Mouse (Mus musculus) embryonic facial prominence, embryonic 11.5 days (tissue): Measurements from ENCODE around the gene 4930469K13Rik. TPM values are rescaled to one million over a fixed set of nuclear protein-coding genes. Genes with fewer than 3 reads are reported as not detected.

Source experiments
- ATAC-seq: fragments of 200-750 bp; cut with Nextera tagmentation; replicated peaks from 2 replicates; pipeline ENCODE4 v1.8.0; 2017; ENCODE audit warnings: low read depth; ENCODE audit not compliant: insufficient number of reproducible peaks, low FRiP score, low TSS enrichment
- DNase-seq: peaks from one replicate; pipeline ENCODE4 v3.0.0-alpha.2; 2015; ENCODE audit warnings: low spot score
- H3K27ac ChIP-seq: fragments of 300-500 bp; sonication (generic); replicated peaks from 2 replicates; pipeline ENCODE4 v1.5.1; 2014; ENCODE audit warnings: mild to moderate bottlenecking, low read depth, low read length, control low read depth
- H3K27me3 ChIP-seq: fragments of 300-500 bp; sonication (generic); 2 replicates; pipeline ENCODE4 v1.6.1; 2014; ENCODE audit warnings: mild to moderate bottlenecking, low read length, moderate library complexity, mixed read lengths; ENCODE audit not compliant: control insufficient read depth, insufficient read depth
- H3K36me3 ChIP-seq: fragments of 300-500 bp; sonication (generic); replicated peaks from 2 replicates; pipeline ENCODE4 v1.6.1; 2014; ENCODE audit warnings: low read depth, mild to moderate bottlenecking, low read length, moderate library complexity, mixed read lengths; ENCODE audit not compliant: control insufficient read depth, insufficient read depth
- H3K4me1 ChIP-seq: fragments of 300-500 bp; sonication (generic); 2 replicates; pipeline ENCODE4 v1.6.1; 2014; ENCODE audit warnings: low read length, mixed read lengths; ENCODE audit not compliant: control insufficient read depth, insufficient read depth
- H3K4me2 ChIP-seq: fragments of 300-500 bp; sonication (generic); 2 replicates; pipeline ENCODE4 v1.6.1; 2014; ENCODE audit warnings: low read depth, mild to moderate bottlenecking, control low read depth, low read length, moderate library complexity
- H3K4me3 ChIP-seq: fragments of 300-500 bp; sonication (generic); 2 replicates; pipeline ENCODE4 v1.5.1; 2014; ENCODE audit warnings: low read depth, low read length, control low read depth
- H3K9ac ChIP-seq: fragments of 300-500 bp; sonication (generic); replicated peaks from 2 replicates; pipeline ENCODE4 v1.6.1; 2014; ENCODE audit warnings: mild to moderate bottlenecking, control low read depth, low read length
- H3K9me3 ChIP-seq: fragments of 300-500 bp; sonication (generic); replicated peaks from 2 replicates; pipeline ENCODE4 v1.6.1; 2016; ENCODE audit warnings: mild to moderate bottlenecking, low read length, inconsistent platforms, mixed read lengths; ENCODE audit not compliant: control insufficient read depth
- WGBS: fragments of 180-500 bp; shearing (Covaris S2); extraction: QIAGEN DNeasy Blood & Tissue Kit; methylation state at CpG from one replicate; pipeline ENCODE4 v1.1.7; 2014; 5-methylcytosine and 5-hydroxymethylcytosine counted together
- polyA plus RNA-seq: library from polyadenylated mRNA; unstranded; fragments of >200 nt; fragmentation: Nextera tagmentation; extraction: Ambion mirVana; gene quantifications from 2 replicates; pipeline ENCODE4 v1.2.1, GENCODE M21; 2014

4930469K13Rik gene
- polyA plus RNA-seq, 1 experiment from 2014 or later = not detected

- 85% methylated on average over 5 of the region's 5 CpGs for WGBS
- Histone ChIP-seq H3K27me3 (no peaks in the 10 kb centered on the region), H3K9ac (no peak overlapping the region), H3K27ac (no peak overlapping the region), H3K4me2 (no peak overlapping the region), H3K36me3 (no peaks in the 10 kb centered on the region), H3K4me3 (no peak overlapping the region), H3K4me1 (no peaks in the 10 kb centered on the region), H3K9me3 (no peaks in the 10 kb centered on the region)
- DNase-seq = no peak
- no peak for ATAC-seq
These were observed 50.8 kb downstream of the 4930469K13Rik start for GRCm38 (mm10) chr11:34047542-34047937.

DNA sequence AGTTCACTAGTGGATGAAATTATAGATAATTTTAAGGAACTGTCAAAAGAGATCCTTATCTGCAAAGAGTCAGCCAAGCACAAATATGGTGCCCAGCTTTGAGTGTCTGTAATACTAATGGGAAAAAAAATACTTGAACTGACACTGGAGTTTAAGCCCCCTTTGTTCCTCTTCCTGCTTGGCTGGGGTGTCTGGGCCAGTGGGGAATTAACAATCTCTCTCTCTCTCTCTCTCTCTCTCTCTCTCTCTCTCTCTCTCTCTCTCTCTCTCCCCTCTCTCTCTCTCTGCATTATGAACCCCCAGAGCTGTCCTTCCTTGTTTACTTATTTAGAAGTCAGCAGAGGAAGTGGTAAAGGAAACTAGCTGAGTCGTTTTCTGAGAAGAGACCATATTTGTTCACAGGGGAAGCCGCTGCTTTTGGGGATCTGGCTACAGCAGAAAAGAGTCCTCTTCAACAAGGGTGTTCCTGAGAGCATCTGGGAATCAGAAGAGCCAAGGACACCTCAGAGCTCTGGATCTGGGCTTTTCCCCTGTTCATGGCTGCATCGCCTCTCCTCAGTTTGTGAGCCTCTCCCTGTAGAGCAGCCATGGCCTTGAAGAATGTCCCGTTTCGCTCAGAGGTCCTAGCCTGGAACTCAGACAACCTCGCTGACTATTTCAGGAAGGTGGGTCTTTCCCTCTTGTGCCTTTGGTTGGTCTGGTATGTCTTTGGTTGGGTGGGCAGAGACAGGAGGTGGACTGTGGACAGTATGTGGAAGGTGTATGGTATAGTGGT, 51.4 kb downstream of the 4930469K13Rik start, which contains the start of gene Lcp2:
TSS of gene Lcp2 (plus strand) at position 154 of the 775 bp plus-strand sequence.
- no peak within 1 kb of the TSS for H3K4me2 ChIP-seq

GRCm38 (mm10) chr11:34042808-34043207, 55.5 kb downstream of the 4930469K13Rik start:
- no peak overlapping the region for H3K4me2 ChIP-seq
- H3K9me3 ChIP-seq = no peaks in the 10 kb centered on the region
- no peak for DNase-seq
- no peaks in the 10 kb centered on the region for H3K36me3 ChIP-seq
- no peaks in the 10 kb centered on the region for H3K27me3 ChIP-seq
- 55% methylated on average over 1 of the region's 1 CpGs for WGBS
- no peak for ATAC-seq
- no peak overlapping the region for H3K27ac ChIP-seq
- no peak overlapping the region for H3K9ac ChIP-seq
- no peak overlapping the region for H3K4me3 ChIP-seq
- no peaks in the 10 kb centered on the region for H3K4me1 ChIP-seq

More for the DNA sequence above, 51.4 kb downstream of the 4930469K13Rik start, which contains the start of gene Lcp2:
- 79% methylated on average over 6 of the region's 6 CpGs for WGBS
- Histone ChIP-seq H3K36me3 (no peaks in the 10 kb centered on the region), H3K4me3 (no peak within 1 kb of the TSS), H3K9ac (no peak within 1 kb of the TSS), H3K27me3 (no peaks in the 10 kb centered on the region), H3K9me3 (no peaks in the 10 kb centered on the region), H3K4me1 (no peaks in the 10 kb centered on the region), H3K27ac (no peak within 1 kb of the TSS)
- ATAC-seq = no peak
- no peak for DNase-seq

DNA sequence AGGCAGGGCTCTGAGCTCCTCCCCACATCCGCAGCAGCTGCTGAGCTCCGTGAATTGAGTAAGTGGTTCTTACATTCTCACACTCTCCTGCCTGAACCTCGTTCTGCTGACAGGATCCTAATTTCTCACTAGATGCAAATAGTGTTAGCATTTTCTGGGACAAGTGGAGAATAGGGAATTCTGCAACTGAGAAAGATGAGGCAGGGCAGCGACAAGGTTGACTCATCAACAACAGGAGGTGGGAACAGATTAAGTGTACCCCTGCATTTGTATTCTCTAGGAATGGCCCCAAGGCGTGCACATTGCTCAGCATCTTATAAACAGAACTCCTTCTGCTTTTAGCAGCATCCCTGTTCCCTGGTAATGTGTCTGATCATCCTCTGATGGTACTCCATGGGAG, 58.3 kb downstream of the 4930469K13Rik start:
- DNase-seq = no peak
- Histone ChIP-seq H3K4me3 (no peak overlapping the region), H3K4me1 (no peaks in the 10 kb centered on the region), H3K36me3 (no peaks in the 10 kb centered on the region), H3K27ac (no peak overlapping the region), H3K9me3 (no peaks in the 10 kb centered on the region), H3K9ac (no peak overlapping the region), H3K4me2 (no peak overlapping the region), H3K27me3 (no peaks in the 10 kb centered on the region)
- ATAC-seq = no peak
- WGBS = 88% methylated on average over 5 of the region's 5 CpGs

GRCm38 (mm10) chr11:34035909-34036658, 62.3 kb downstream of the 4930469K13Rik start:
- H3K27ac ChIP-seq = no peak overlapping the region
- H3K4me2 ChIP-seq = no peak overlapping the region
- H3K9me3 ChIP-seq = no peaks in the 10 kb centered on the region
- DNase-seq (no peak), ATAC-seq (no peak)
- H3K27me3 ChIP-seq = no peaks in the 10 kb centered on the region
- no peak overlapping the region for H3K9ac ChIP-seq
- H3K4me1 ChIP-seq = no peaks in the 10 kb centered on the region
- 75% methylated on average over 5 of the region's 5 CpGs for WGBS
- H3K36me3 ChIP-seq = no peaks in the 10 kb centered on the region
- no peak overlapping the region for H3K4me3 ChIP-seq

- no peak overlapping the region for H3K27ac ChIP-seq
- H3K4me2 ChIP-seq = no peak overlapping the region
- no peak overlapping the region for H3K9ac ChIP-seq
- no peaks in the 10 kb centered on the region for H3K4me1 ChIP-seq
- no peaks in the 10 kb centered on the region for H3K27me3 ChIP-seq
- no peak for DNase-seq
- ATAC-seq = no peak
- no peaks in the 10 kb centered on the region for H3K36me3 ChIP-seq
- H3K9me3 ChIP-seq = no peaks in the 10 kb centered on the region
- WGBS = 77% methylated on average over 2 of the region's 2 CpGs
- no peak overlapping the region for H3K4me3 ChIP-seq
These were observed 63.6 kb downstream of the 4930469K13Rik start for GRCm38 (mm10) chr11:34034794-34035193.

- H3K4me3 ChIP-seq = no peak overlapping the region
- no peaks in the 10 kb centered on the region for H3K36me3 ChIP-seq
- H3K4me2 ChIP-seq = no peak overlapping the region
- ATAC-seq (no peak), DNase-seq (no peak)
- no peaks in the 10 kb centered on the region for H3K9me3 ChIP-seq
- H3K27ac ChIP-seq = no peak overlapping the region
- no peak overlapping the region for H3K9ac ChIP-seq
- no peaks in the 10 kb centered on the region for H3K4me1 ChIP-seq
- WGBS = 88% methylated on average over 5 of the region's 5 CpGs
- no peaks in the 10 kb centered on the region for H3K27me3 ChIP-seq
These were observed 64.3 kb downstream of the 4930469K13Rik start for GRCm38 (mm10) chr11:34034008-34034505.
